Mouse (Mus musculus): ENCODE results near the gene Mettl7a3.

DNA sequence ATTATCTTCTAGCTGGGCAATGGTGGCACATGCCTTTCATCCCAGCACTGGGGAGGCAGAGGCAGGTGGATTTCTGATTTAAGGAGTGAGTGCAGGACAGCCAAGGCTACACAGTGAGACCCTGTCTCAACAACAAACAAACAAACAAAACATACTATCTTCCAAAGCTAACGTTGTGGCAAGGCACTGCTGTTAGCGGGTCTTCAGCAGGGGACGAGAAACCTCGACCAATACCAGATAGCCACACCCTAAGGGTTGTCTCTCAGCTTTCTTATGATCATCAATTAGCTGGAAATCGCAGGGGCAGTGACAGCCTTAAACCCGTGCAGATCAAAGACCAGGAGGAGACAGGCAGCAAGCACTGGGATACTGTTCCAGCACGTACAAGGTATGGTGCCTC lies 29.5 kb downstream of the Mettl7a3 start, which contains the start of gene Higd1c:
- TF ChIP-seq POLR2A (IDR thresholded peaks at IDR 0.05; ENCODE audit: borderline replicate concordance, control insufficient read depth, low read depth, low read length) (no peak), CTCF (IDR thresholded peaks at IDR 0.05; ENCODE audit: control insufficient read depth, insufficient read depth, low read length) (no peak)
